8 mouse cellular contexts compared by ENCODE assay signal in genomic region chr8:122284659-122285261, GRCm38 (mm10). TPM values are rescaled to one million over a fixed set of nuclear protein-coding genes. Genes with fewer than 3 reads are reported as not detected.
DNase-seq lines count a peak whose midpoint lies in the region; ATAC-seq lines count a peak whose summit lies in the region.

No protein-coding gene starts in this region.

- 5% methylated on average over 21 of the region's 21 CpGs for WGBS in embryonic facial prominence, embryonic 13.5 days
- 6% methylated on average over 21 of the region's 21 CpGs for WGBS in intestine, embryonic 14.5 days
- WGBS in stomach, embryonic 15.5 days, result 12% methylated on average over 21 of the region's 21 CpGs

- H3K4me1 ChIP-seq in embryonic facial prominence, embryonic 13.5 days, result peaks cover 45% of the 10 kb centered on the region
- peaks cover 30% of the 10 kb centered on the region for H3K4me1 ChIP-seq in intestine, embryonic 14.5 days (replicated peaks; ENCODE audit: control insufficient read depth, insufficient read depth, low read length)
- H3K4me1 ChIP-seq in stomach, embryonic 15.5 days, result peaks cover 46% of the 10 kb centered on the region

- H3K4me3 ChIP-seq in embryonic facial prominence, embryonic 13.5 days, result peak overlapping the region; percentile 70
- peak overlapping the region; percentile 62 for H3K4me3 ChIP-seq in intestine, embryonic 14.5 days (ENCODE audit: low read depth, low read length)
- peak overlapping the region; percentile 69 for H3K4me3 ChIP-seq in stomach, embryonic 15.5 days (replicated peaks)

- peak; percentile 63 for DNase-seq in retina, embryonic 14.5 days (ENCODE audit: low spot score)
- DNase-seq in retina, postnatal 1 day, result no peak
- peak; percentile 68 for DNase-seq in intestine, embryonic 14.5 days (ENCODE audit: low spot score)
- peak; percentile 47 for DNase-seq in lung, postnatal 36 days
- no peak for DNase-seq in right cerebral cortex, postnatal 14 days
- no peak for DNase-seq in urinary bladder, postnatal 14 days (ENCODE audit: low spot score)

- H3K4me2 ChIP-seq in embryonic facial prominence, embryonic 13.5 days, result peak overlapping the region; percentile 98
- peak overlapping the region; percentile 90 for H3K4me2 ChIP-seq in intestine, embryonic 14.5 days (ENCODE audit: low read length)
- H3K4me2 ChIP-seq in stomach, embryonic 15.5 days, result peak overlapping the region; percentile 96

- peak overlapping the region; percentile 69; the same call in 1 of the 2 replicates for H3K27ac ChIP-seq in embryonic facial prominence, embryonic 13.5 days
- H3K27ac ChIP-seq in intestine, embryonic 14.5 days (ENCODE audit: low read depth), result no peak overlapping the region
- peak overlapping the region; percentile 83 for H3K27ac ChIP-seq in stomach, embryonic 15.5 days

- no peak for ATAC-seq in embryonic facial prominence, embryonic 13.5 days (ENCODE audit: insufficient number of reproducible peaks, insufficient read depth, low FRiP score, low TSS enrichment, low read depth)
- ATAC-seq in intestine, embryonic 14.5 days (replicated peaks; ENCODE audit: low FRiP score, low TSS enrichment, low read depth), result no peak
- ATAC-seq in stomach, embryonic 15.5 days (ENCODE audit: insufficient read depth, low FRiP score, low read depth), result no peak

- peak overlapping the region; percentile 81 for H3K9ac ChIP-seq in embryonic facial prominence, embryonic 13.5 days
- H3K9ac ChIP-seq in intestine, embryonic 14.5 days (ENCODE audit: low read length), result peak overlapping the region; percentile 71
- peak overlapping the region; percentile 54; the same call in 1 of the 2 replicates for H3K9ac ChIP-seq in stomach, embryonic 15.5 days

- no peaks in the 10 kb centered on the region for H3K9me3 ChIP-seq in embryonic facial prominence, embryonic 13.5 days
- no peaks in the 10 kb centered on the region for H3K9me3 ChIP-seq in intestine, embryonic 14.5 days (ENCODE audit: control insufficient read depth, low read length)
- H3K9me3 ChIP-seq in stomach, embryonic 15.5 days, result no peaks in the 10 kb centered on the region

- H3K36me3 ChIP-seq in embryonic facial prominence, embryonic 13.5 days, result no peaks in the 10 kb centered on the region
- H3K36me3 ChIP-seq in intestine, embryonic 14.5 days (ENCODE audit: control insufficient read depth, insufficient read depth, low read length), result no peaks in the 10 kb centered on the region
- H3K36me3 ChIP-seq in stomach, embryonic 15.5 days, result no peaks in the 10 kb centered on the region

- peaks cover 43% of the 10 kb centered on the region for H3K27me3 ChIP-seq in embryonic facial prominence, embryonic 13.5 days
- peaks cover 28% of the 10 kb centered on the region for H3K27me3 ChIP-seq in intestine, embryonic 14.5 days (replicated peaks; ENCODE audit: control insufficient read depth, insufficient read depth, low read length)
- no peaks in the 10 kb centered on the region for H3K27me3 ChIP-seq in stomach, embryonic 15.5 days (replicated peaks)

RNA-seq across cellular contexts. Expression of gene Zfpm1, which starts 2.8 kb away (rescaled TPM):
- 1.7 and 1.8 TPM in 2 replicates for polyA plus RNA-seq in embryonic facial prominence, embryonic 13.5 days (2015; fragmentation: Nextera tagmentation; extraction: Ambion mirVana)
- 4.2 and 6.4 TPM in 2 replicates for polyA plus RNA-seq in intestine, embryonic 14.5 days (2014; fragmentation: Nextera tagmentation; extraction: Ambion mirVana)
- polyA plus RNA-seq in stomach, embryonic 15.5 days (2015; fragmentation: Nextera tagmentation; extraction: Ambion mirVana), result 5.6 and 5.7 TPM in 2 replicates

Comparison
In these comparisons a context has a peak if more than half of its experiments do, and no peak if none do; other contexts are left out.
1. DNase-seq: peak in retina, embryonic 14.5 days (single experiment), intestine, embryonic 14.5 days (single experiment) and lung, postnatal 36 days (single experiment); none in retina, postnatal 1 day (single experiment), right cerebral cortex, postnatal 14 days (single experiment) and urinary bladder, postnatal 14 days (single experiment).
2. Peak in every context shown above with its lines, with median percentiles within 50 percentile points of each other: H3K4me2 ChIP-seq, H3K4me3 ChIP-seq and H3K9ac ChIP-seq.